Mouse (Mus musculus) midbrain, embryonic 13.5 days (tissue): ENCODE data around the gene Dusp28. TPM values are rescaled to one million over a fixed set of nuclear protein-coding genes. Genes with fewer than 3 reads are reported as not detected.
"Not testable (repeated sequence)": the region's sequence is repeated elsewhere in the genome, so short reads cannot be mapped to it uniquely, and the experiment has no call there.

Source experiments
- ATAC-seq: fragments of 200-750 bp; cut with Nextera tagmentation; 2 replicates; pipeline ENCODE4 v1.8.0; 2017; ENCODE audit warnings: mild to moderate bottlenecking, moderate TSS enrichment, moderate library complexity
- H3K27ac ChIP-seq: fragments of 300-500 bp; sonication (generic); 2 replicates; pipeline ENCODE4 v1.5.1; 2015; ENCODE audit warnings: inconsistent platforms, mild to moderate bottlenecking, moderate library complexity
- H3K27me3 ChIP-seq: fragments of 300-500 bp; sonication (generic); 2 replicates; pipeline ENCODE4 v1.6.1; 2015; ENCODE audit warnings: mild to moderate bottlenecking, inconsistent platforms
- H3K36me3 ChIP-seq: fragments of 300-500 bp; sonication (generic); 2 replicates; pipeline ENCODE4 v1.6.1; 2015; ENCODE audit warnings: mild to moderate bottlenecking, inconsistent platforms
- H3K4me1 ChIP-seq: fragments of 300-500 bp; sonication (generic); replicated peaks from 2 replicates; pipeline ENCODE4 v1.6.1; 2015; ENCODE audit warnings: inconsistent platforms
- H3K4me2 ChIP-seq: fragments of 300-500 bp; sonication (generic); replicated peaks from 2 replicates; pipeline ENCODE4 v1.6.1; 2015; ENCODE audit warnings: moderate library complexity, mild to moderate bottlenecking, inconsistent platforms
- H3K4me3 ChIP-seq: fragments of 300-500 bp; sonication (generic); replicated peaks from 2 replicates; pipeline ENCODE4 v1.5.1; 2015; ENCODE audit warnings: mild to moderate bottlenecking, inconsistent platforms
- H3K9ac ChIP-seq: fragments of 300-500 bp; sonication (generic); replicated peaks from 2 replicates; pipeline ENCODE4 v1.6.1; 2015; ENCODE audit warnings: mild to moderate bottlenecking, inconsistent platforms
- H3K9me3 ChIP-seq: fragments of 300-500 bp; sonication (generic); 2 replicates; pipeline ENCODE4 v1.6.1; 2016; ENCODE audit warnings: mild to moderate bottlenecking, inconsistent platforms
- WGBS: fragments of 180-500 bp; shearing (Covaris S2); methylation state at CpG from one replicate; pipeline ENCODE4 v1.1.7; 2015; 5-methylcytosine and 5-hydroxymethylcytosine counted together
- polyA plus RNA-seq: library from polyadenylated mRNA; unstranded; fragments of >200 nt; fragmentation: Nextera tagmentation; extraction: Ambion mirVana; gene quantifications from 2 replicates; pipeline ENCODE4 v1.2.1, GENCODE M21; 2015

Gene Dusp28
- polyA plus RNA-seq, 1 experiment from 2014 or later = 15.7 TPM

- Histone ChIP-seq H3K9me3 (no peaks in the 10 kb centered on the region), H3K27ac (no peak within 1 kb of the TSS), H3K9ac (no peak within 1 kb of the TSS), H3K36me3 (peaks cover 49% of the 10 kb centered on the region), H3K4me2 (no peak within 1 kb of the TSS), H3K4me1 (no peaks in the 10 kb centered on the region), H3K4me3 (no peak within 1 kb of the TSS), H3K27me3 (no peaks in the 10 kb centered on the region)
- no peak for ATAC-seq
- WGBS = 85% methylated on average over 5 of the region's 5 CpGs
Observed at GRCm38 (mm10) chr1:92950607-92951006, 43.8 kb downstream of the Dusp28 start, which contains the start of gene Gpr35. Gene Gpr35, plus strand, starts transcription at chr1:92950865.

DNA sequence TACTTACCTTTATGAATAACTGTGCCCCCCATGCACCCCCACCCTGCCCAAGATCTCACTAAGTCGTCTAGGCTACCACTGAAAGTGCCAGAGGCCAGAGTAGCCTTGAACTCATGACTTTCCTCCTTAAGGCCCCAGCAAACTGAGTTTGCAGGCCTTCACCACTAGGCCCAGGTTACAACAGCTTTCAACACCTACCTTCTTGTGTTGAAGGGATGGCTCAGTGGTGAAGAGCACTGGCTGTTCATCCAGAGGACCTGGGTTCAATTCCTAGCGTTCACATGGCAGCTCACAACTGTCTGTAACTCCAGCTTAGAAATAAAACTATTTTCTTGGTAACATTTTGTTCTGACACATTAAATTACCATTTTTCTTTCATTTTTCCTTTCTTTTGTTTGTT, 46.9 kb downstream of the Dusp28 start:
- no peak for ATAC-seq
- no peak overlapping the region for H3K4me3 ChIP-seq
- H3K4me2 ChIP-seq = no peak overlapping the region
- H3K4me1 ChIP-seq = no peaks in the 10 kb centered on the region
- no peak overlapping the region for H3K27ac ChIP-seq
- no peaks in the 10 kb centered on the region for H3K27me3 ChIP-seq
- no peak overlapping the region for H3K9ac ChIP-seq
- WGBS = 78% methylated on average over 2 of the region's 2 CpGs
- H3K9me3 ChIP-seq = no peaks in the 10 kb centered on the region
- peaks cover 19% of the 10 kb centered on the region for H3K36me3 ChIP-seq

GRCm38 (mm10) chr1:92956571-92957335, 50.0 kb downstream of the Dusp28 start:
- ATAC-seq, H3K27ac ChIP-seq, H3K4me1 ChIP-seq, H3K9ac ChIP-seq, H3K36me3 ChIP-seq, H3K9me3 ChIP-seq, H3K27me3 ChIP-seq, H3K4me3 ChIP-seq: not testable (repeated sequence)
- peak overlapping the region; percentile 41 for H3K4me2 ChIP-seq
- WGBS = 10% methylated on average over 11 of the region's 11 CpGs

Other genes starting within 250 kb of the Dusp28 start
- gene Gpc1, start 75.3 kb upstream of the Dusp28 start, polyA plus RNA-seq = 55.8 and 67.7 TPM in 2 replicates
- 0.72 and 1.0 TPM in 2 replicates for gene Ankmy1, start 4.1 kb upstream of the Dusp28 start, polyA plus RNA-seq
- gene Rnpepl1, start 3.8 kb downstream of the Dusp28 start, polyA plus RNA-seq = 20.1 and 24.8 TPM in 2 replicates
- gene Capn10, start 27.4 kb downstream of the Dusp28 start, polyA plus RNA-seq = 62.6 and 63.2 TPM in 2 replicates
- 0.34 and 0.44 TPM in 2 replicates for gene Gpr35, start 43.9 kb downstream of the Dusp28 start, polyA plus RNA-seq
- not detected in 2 replicates for gene Aqp12, start 99.4 kb downstream of the Dusp28 start, polyA plus RNA-seq
- gene Kif1a, start 195.0 kb downstream of the Dusp28 start, polyA plus RNA-seq = 272 and 327 TPM in 2 replicates
- gene Agxt, start 228.3 kb downstream of the Dusp28 start, polyA plus RNA-seq = not detected in 2 replicates